Mouse (Mus musculus) left cerebral cortex, postnatal 25 days (tissue): ENCODE measurements at regions not wholly inside any gene's neighbourhood (a gene's known extent, or its start where the extent isn't known, plus 50 kb on each side); places are given as distances from the start of the nearest gene placed in this dataset.
A peak's percentile ranks its signal among the peaks of the same experiment; 100 is the strongest.
"Not testable (repeated sequence)": the region's sequence is repeated elsewhere in the genome, so short reads cannot be mapped to it uniquely, and the experiment has no call there.

Experiments
- DNase-seq, 2 experiments: peaks; one replicate each; pipeline ENCODE4 v3.0.0; 2022; ENCODE audit warnings: low spot score in 2 of 2, mixed read lengths in 1 of 2
- intact Hi-C: fragments of 180-260 bp; cut with DNase I; formaldehyde crosslinking; loops from one replicate; pipeline ENCODE4 v1.15.1; 2025

GRCm38 (mm10) chr1:80969927-80970326 lies 106.8 kb upstream of the Nyap2 start:
- no peak for DNase-seq
- intact Hi-C loops: no loop called here

GRCm38 (mm10) chr1:80969194-80969593 lies 107.6 kb upstream of the Nyap2 start:
- intact Hi-C loops: no loop called here
- no peak for DNase-seq

GRCm38 (mm10) chr1:80965792-80966191 lies 111.0 kb upstream of the Nyap2 start:
- no peak for DNase-seq
- intact Hi-C loops: no loop called here

- intact Hi-C loops: no loop called here
- peak; percentile 14 to 69 for DNase-seq
Observed at GRCm38 (mm10) chr1:80964376-80964775, 112.4 kb upstream of the Nyap2 start.

GRCm38 (mm10) chr1:80963838-80964237 lies 112.9 kb upstream of the Nyap2 start:
- intact Hi-C loops: no loop called here
- DNase-seq: peak in 1 of 2 experiments; percentile 11

- intact Hi-C loops: no loop called here
- no peak for DNase-seq
Observed at GRCm38 (mm10) chr1:80950406-80950805, 126.3 kb upstream of the Nyap2 start.

- intact Hi-C loops, DNase-seq: not testable (repeated sequence)
Observed at GRCm38 (mm10) chr1:80946049-80946448, 130.7 kb upstream of the Nyap2 start.

- no peak for DNase-seq
- intact Hi-C loops: no loop called here
Observed at GRCm38 (mm10) chr1:80939372-80939771, 137.4 kb upstream of the Nyap2 start.

- intact Hi-C loops: no loop called here
- no peak for DNase-seq
Observed at GRCm38 (mm10) chr1:80899281-80899680, 141.0 kb upstream of the Dock10 start.

GRCm38 (mm10) chr1:80874140-80874849 lies 116.0 kb upstream of the Dock10 start:
- no peak for DNase-seq
- intact Hi-C loops: no loop called here

- intact Hi-C loops: no loop called here
- DNase-seq: no peak
Observed at GRCm38 (mm10) chr1:80873596-80873995, 115.3 kb upstream of the Dock10 start.

- DNase-seq: no peak
- intact Hi-C loops: no loop called here
Observed at GRCm38 (mm10) chr1:80868805-80869204, 110.5 kb upstream of the Dock10 start.

- DNase-seq: peak in 1 of 2 experiments; percentile 43
- intact Hi-C loops: no loop called here
Observed at GRCm38 (mm10) chr1:80856981-80857380, 98.7 kb upstream of the Dock10 start.

- intact Hi-C loops: loop anchor here (1.0 to 5.0 kb wide), 2 partner anchors 222 to 327 kb away; no protein-coding TSS in a partner anchor
Observed at GRCm38 (mm10) chr1:80854945-80855656, 96.8 kb upstream of the Dock10 start.

GRCm38 (mm10) chr1:80854289-80854701 lies 96.0 kb upstream of the Dock10 start:
- intact Hi-C loops: loop anchor here (1.0 to 5.0 kb wide), 2 partner anchors 223 to 328 kb away; no protein-coding TSS in a partner anchor
- peak; percentile 65 to 86 for DNase-seq

More at GRCm38 (mm10) chr1:80854945-80855656, 96.8 kb upstream of the Dock10 start:
- no peak for DNase-seq

- DNase-seq: peak; percentile 26 to 64
- intact Hi-C loops: loop anchor here (5.0 kb wide), 1 partner anchor 330 kb away; no protein-coding TSS in a partner anchor
Observed at GRCm38 (mm10) chr1:80852761-80853160, 94.4 kb upstream of the Dock10 start.

GRCm38 (mm10) chr1:80830196-80830794 lies 72.0 kb upstream of the Dock10 start:
- intact Hi-C loops: loop anchor here (1.0 to 5.0 kb wide), 2 partner anchors 457 to 472 kb away; no protein-coding TSS in a partner anchor
- peak; percentile 42 to 70 for DNase-seq

GRCm38 (mm10) chr1:80826383-80826782 lies 68.1 kb upstream of the Dock10 start:
- DNase-seq: no peak
- intact Hi-C loops: no loop called here

- intact Hi-C loops: no loop called here
- DNase-seq: peak in 1 of 2 experiments; percentile 12
Observed at GRCm38 (mm10) chr1:80823953-80824352, 65.6 kb upstream of the Dock10 start.

GRCm38 (mm10) chr1:80822185-80822584 lies 63.9 kb upstream of the Dock10 start:
- DNase-seq: no peak
- intact Hi-C loops: no loop called here
